Mouse (Mus musculus) C2C12 (cell line): ENCODE results near the gene Arl6. TPM values are rescaled to one million over a fixed set of nuclear protein-coding genes. Genes with fewer than 3 reads are reported as not detected.

Experiments
- H3K27me3 ChIP-seq: one replicate; pipeline ENCODE4 v1.6.1; 2011; ENCODE audit not compliant: control insufficient read depth, insufficient read depth, insufficient read length
- H3K36me3 ChIP-seq: one replicate; pipeline ENCODE4 v1.6.1; 2011; ENCODE audit not compliant: control insufficient read depth, insufficient read depth
- H3K4me3 ChIP-seq: one replicate; pipeline ENCODE4 v1.5.1; 2011; ENCODE audit warnings: mild to moderate bottlenecking, control low read depth; ENCODE audit not compliant: poor library complexity, insufficient read depth, severe bottlenecking
- H3K79me2 ChIP-seq: one replicate; pipeline ENCODE4 v1.6.1; 2011; ENCODE audit not compliant: control insufficient read depth, insufficient read depth
- H3K79me3 ChIP-seq: one replicate; pipeline ENCODE4 v1.6.1; 2011; ENCODE audit warnings: low read depth, control low read depth
- H3ac ChIP-seq: one replicate; pipeline ENCODE3; 2011; ENCODE audit warnings: low read depth; ENCODE audit not compliant: control insufficient read depth, insufficient read length
- CEBPB ChIP-seq: IDR thresholded peaks from one replicate; pipeline ENCODE4 v1.6.1; 2011; ENCODE audit warnings: low read depth, mild to moderate bottlenecking, control low read depth, moderate library complexity
- CTCF ChIP-seq: IDR thresholded peaks from one replicate; pipeline ENCODE4 v1.5.1; 2011; ENCODE audit not compliant: control insufficient read depth, insufficient read depth, insufficient read length
- FOSL1 ChIP-seq: IDR thresholded peaks from one replicate; pipeline ENCODE4 v1.8.0; 2011; ENCODE audit warnings: mild to moderate bottlenecking, low read length; ENCODE audit not compliant: poor library complexity, insufficient read depth, severe bottlenecking
- MAX ChIP-seq: IDR thresholded peaks from one replicate; pipeline ENCODE4 v1.6.1; 2011; ENCODE audit warnings: mild to moderate bottlenecking, control low read depth
- MYOD1 ChIP-seq: IDR thresholded peaks from one replicate; pipeline ENCODE4 v1.6.1; 2011; ENCODE audit warnings: low read depth; ENCODE audit not compliant: control insufficient read depth, insufficient read length
- MYOG ChIP-seq: IDR thresholded peaks from one replicate; pipeline ENCODE4 v1.6.1; 2011; ENCODE audit not compliant: control insufficient read depth, insufficient read length; ENCODE audit errors: extremely low read depth
- USF1 ChIP-seq: IDR thresholded peaks from one replicate; pipeline ENCODE4 v1.6.1; 2011; ENCODE audit warnings: low read depth, mild to moderate bottlenecking, control low read depth, moderate library complexity
- polyA plus RNA-seq: library from polyadenylated mRNA; unstranded; fragments of >200 nt; fragmentation: generic; extraction: Trizol; gene quantifications from one replicate; pipeline ENCODE4 v1.2.1, GENCODE M21; 2012; ENCODE audit warnings: missing spikeins

The Arl6 gene
- polyA plus RNA-seq, 1 experiment: 7.2 TPM

DNA sequence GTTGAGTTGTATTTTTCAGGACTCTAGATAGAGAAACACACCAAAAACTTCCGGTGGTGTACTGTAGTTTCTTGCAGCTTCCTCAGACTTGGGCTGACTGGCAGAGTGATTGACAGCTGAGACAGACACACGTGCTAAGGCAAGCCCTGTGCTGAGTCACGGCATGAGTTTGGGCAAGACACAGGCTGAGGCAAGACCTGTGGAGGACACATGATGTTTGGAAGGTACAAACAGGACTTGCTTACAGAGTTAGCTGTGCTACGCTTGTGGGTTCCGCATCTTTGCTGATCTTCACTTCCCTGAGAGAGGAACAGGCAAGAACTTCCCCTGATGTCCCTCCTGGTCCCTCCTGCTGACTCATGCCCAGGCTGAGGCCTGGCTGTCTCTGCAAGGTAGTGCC lies 55.7 kb downstream of the Arl6 start:
- Histone ChIP-seq H3K36me3 (no peaks in the 10 kb centered on the region), H3K4me3 (no peak overlapping the region), H3K79me2 (no peaks in the 10 kb centered on the region), H3ac (no peak overlapping the region), H3K79me3 (no peaks in the 10 kb centered on the region), H3K27me3 (no peaks in the 10 kb centered on the region)
- TF ChIP-seq CEBPB (no peak), USF1 (no peak), CTCF (no peak), MYOD1 (no peak), FOSL1 (no peak), MYOG (no peak), MAX (no peak)

DNA sequence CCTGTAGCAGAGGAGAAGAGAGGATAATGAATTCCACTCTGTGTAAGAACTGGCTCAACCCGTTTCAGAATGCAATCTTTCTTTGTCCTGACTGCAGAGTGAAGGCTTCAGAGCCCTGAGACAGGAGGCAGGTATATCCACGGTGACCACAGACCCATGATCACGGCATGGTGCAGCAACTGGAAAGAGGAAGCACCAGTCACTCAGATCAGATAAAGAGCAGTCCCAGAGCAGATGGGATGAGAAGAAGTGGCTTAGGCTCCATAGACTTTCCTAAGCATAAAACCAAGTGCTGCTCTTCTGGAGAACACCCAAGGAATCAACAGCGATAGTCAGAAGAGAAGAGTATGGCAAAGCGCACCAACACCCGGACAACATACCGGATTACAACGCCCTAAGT lies 60.0 kb downstream of the Arl6 start:
- no peak overlapping the region for H3ac ChIP-seq
- H3K4me3 ChIP-seq: no peak overlapping the region
- no peaks in the 10 kb centered on the region for H3K27me3 ChIP-seq
- no peaks in the 10 kb centered on the region for H3K79me3 ChIP-seq
- H3K79me2 ChIP-seq: no peaks in the 10 kb centered on the region
- no peak for TF ChIP-seq MYOG
- TF ChIP-seq MYOD1: no peak
- no peak for TF ChIP-seq USF1
- TF ChIP-seq MAX: no peak
- TF ChIP-seq FOSL1: no peak
- no peak for TF ChIP-seq CTCF
- no peak for TF ChIP-seq CEBPB
- no peaks in the 10 kb centered on the region for H3K36me3 ChIP-seq

GRCm38 (mm10) chr16:59573961-59574360 lies 65.2 kb downstream of the Arl6 start:
- Histone ChIP-seq H3ac (no peak overlapping the region), H3K79me2 (no peaks in the 10 kb centered on the region), H3K36me3 (no peaks in the 10 kb centered on the region), H3K79me3 (no peaks in the 10 kb centered on the region), H3K4me3 (no peak overlapping the region), H3K27me3 (no peaks in the 10 kb centered on the region)
- TF ChIP-seq CEBPB (no peak), USF1 (no peak), MYOD1 (no peak), CTCF (no peak), MAX (no peak), FOSL1 (no peak), MYOG (no peak)

DNA sequence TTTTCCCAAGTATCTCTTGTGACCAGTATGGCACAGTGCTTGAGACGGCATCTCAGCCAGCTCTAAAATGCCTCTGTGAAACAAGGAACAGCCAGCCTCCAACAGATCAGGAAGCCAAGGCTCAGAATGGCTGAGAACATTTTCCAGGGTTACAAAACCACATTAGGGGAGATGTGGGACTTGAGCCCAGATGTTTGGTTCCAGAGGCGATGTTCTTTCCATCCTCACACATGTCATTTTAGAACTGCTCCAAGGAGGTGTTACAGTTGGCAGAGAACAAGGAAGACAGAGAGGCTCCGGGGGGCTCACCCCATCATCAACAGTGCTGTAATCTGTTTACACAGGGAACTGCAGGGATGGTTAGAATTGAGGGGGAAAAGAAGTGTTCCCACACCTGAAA lies 66.5 kb downstream of the Arl6 start:
- no peaks in the 10 kb centered on the region for H3K79me3 ChIP-seq
- no peak overlapping the region for H3ac ChIP-seq
- TF ChIP-seq MYOG: no peak
- no peak for TF ChIP-seq MAX
- TF ChIP-seq FOSL1: no peak
- no peak for TF ChIP-seq CEBPB
- TF ChIP-seq USF1: no peak
- TF ChIP-seq MYOD1: no peak
- TF ChIP-seq CTCF: no peak

GRCm38 (mm10) chr16:59570807-59571206 lies 68.4 kb downstream of the Arl6 start:
- no peak overlapping the region for H3K4me3 ChIP-seq
- no peaks in the 10 kb centered on the region for H3K27me3 ChIP-seq
- H3K36me3 ChIP-seq: no peaks in the 10 kb centered on the region
- no peaks in the 10 kb centered on the region for H3K79me3 ChIP-seq
- no peaks in the 10 kb centered on the region for H3K79me2 ChIP-seq
- no peak overlapping the region for H3ac ChIP-seq
- TF ChIP-seq USF1 (no peak), MAX (no peak), CTCF (no peak), FOSL1 (no peak), MYOG (no peak), CEBPB (no peak), MYOD1 (no peak)

More for the DNA sequence above, 66.5 kb downstream of the Arl6 start:
- Histone ChIP-seq H3K27me3 (no peaks in the 10 kb centered on the region), H3K4me3 (no peak overlapping the region), H3K36me3 (no peaks in the 10 kb centered on the region), H3K79me2 (no peaks in the 10 kb centered on the region)

DNA sequence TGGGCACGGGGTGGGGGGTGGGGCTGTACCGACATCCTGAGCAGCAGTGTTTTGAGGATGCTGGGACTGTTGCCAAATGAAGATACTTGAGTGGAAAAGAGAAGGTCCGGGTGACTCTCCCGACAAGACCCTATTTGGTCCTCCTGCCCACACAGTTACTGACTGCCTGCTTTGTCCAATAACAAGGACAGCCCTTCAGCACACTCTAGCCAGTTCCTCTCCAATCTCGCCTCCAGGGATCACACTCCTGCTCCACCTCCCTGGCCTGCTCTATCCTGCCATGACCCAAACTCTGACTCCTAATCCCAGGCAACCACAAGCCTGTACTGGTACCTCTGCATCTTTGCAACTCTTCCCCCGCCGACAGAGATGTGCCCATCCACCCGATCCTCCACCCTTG lies 69.4 kb downstream of the Arl6 start:
- Histone ChIP-seq H3K27me3 (no peaks in the 10 kb centered on the region), H3ac (no peak overlapping the region), H3K79me3 (no peaks in the 10 kb centered on the region), H3K79me2 (no peaks in the 10 kb centered on the region), H3K36me3 (no peaks in the 10 kb centered on the region), H3K4me3 (no peak overlapping the region)
- TF ChIP-seq MYOD1 (no peak), FOSL1 (no peak), MAX (no peak), USF1 (no peak), CEBPB (no peak), CTCF (no peak), MYOG (no peak)
